Mouse (Mus musculus) heart, adult 2 months (tissue): ENCODE measurements around the gene Adgrg3. TPM values are rescaled to one million over a fixed set of nuclear protein-coding genes. Genes with fewer than 3 reads are reported as not detected.

Experiments used
- DNase-seq, 2 experiments: peaks; one replicate each; pipeline ENCODE4 v3.0.0; 2021
- H3K27ac ChIP-seq: fragments of 200-600 bp; 2 replicates; pipeline ENCODE4 v1.8.1; 2022
- H3K27me3 ChIP-seq: fragments of 200-500 bp; 2 replicates; pipeline ENCODE4 v1.6.1; 2012; ENCODE audit warnings: mild to moderate bottlenecking, low read length, inconsistent platforms, mixed read lengths; ENCODE audit not compliant: control insufficient read depth, insufficient read depth
- H3K36me3 ChIP-seq: fragments of 200-500 bp; 2 replicates; pipeline ENCODE4 v1.6.1; 2012; ENCODE audit warnings: low read length, inconsistent platforms; ENCODE audit not compliant: control insufficient read depth, insufficient read depth
- H3K4me1 ChIP-seq: fragments of 200-500 bp; 2 replicates; pipeline ENCODE4 v1.6.1; 2011; ENCODE audit warnings: low read length; ENCODE audit not compliant: control insufficient read depth, insufficient read depth
- H3K4me3 ChIP-seq: fragments of 200-600 bp; 2 replicates; pipeline ENCODE4 v1.8.1; 2022
- H3K79me2 ChIP-seq: fragments of 200-500 bp; replicated peaks from 2 replicates; pipeline ENCODE4 v1.6.1; 2012; ENCODE audit warnings: mild to moderate bottlenecking, inconsistent platforms, low read length, moderate library complexity, mixed read lengths; ENCODE audit not compliant: control insufficient read depth, insufficient read depth
- H3K9ac ChIP-seq: fragments of 200-500 bp; 2 replicates; pipeline ENCODE4 v1.6.1; 2012; ENCODE audit warnings: low read depth, mild to moderate bottlenecking, control low read depth, inconsistent platforms, low read length, mixed read lengths
- CTCF ChIP-seq: fragments of 200-600 bp; IDR thresholded peaks from 2 replicates; pipeline ENCODE4 v1.8.1; 2022; ENCODE audit warnings: antibody characterized with exemption, mild to moderate bottlenecking, moderate library complexity
- EP300 ChIP-seq: fragments of 200-500 bp; IDR thresholded peaks from 2 replicates; pipeline ENCODE4 v1.6.1; 2011; ENCODE audit warnings: low read depth, low read length, control low read depth; ENCODE audit not compliant: insufficient read depth
- POLR2A ChIP-seq: fragments of 200-500 bp; IDR thresholded peaks from 2 replicates; pipeline ENCODE4 v1.6.1; 2011; ENCODE audit warnings: mild to moderate bottlenecking, low read depth, low read length, control low read depth; ENCODE audit not compliant: insufficient read depth
- WGBS: fragments of 180-500 bp; shearing (Covaris S2); methylation state at CpG from one replicate; pipeline ENCODE4 v1.1.7; 2018; 5-methylcytosine and 5-hydroxymethylcytosine counted together
- intact Hi-C: fragments of 180-260 bp; cut with DNase I; formaldehyde crosslinking; loops from one replicate; pipeline ENCODE4 v1.15.1; 2025
- polyA plus RNA-seq: library from polyadenylated mRNA; depleted of rRNA; stranded (reverse); fragments of >200 nt; gene quantifications from 2 replicates; pipeline ENCODE4 v1.2.3, GENCODE M21; 2012
- total RNA-seq, 2 experiments: library from RNA; stranded (reverse); gene quantifications; 2 replicates each; pipeline ENCODE4 v1.2.3; 2021

The Adgrg3 gene
- total and polyA plus RNA-seq, 3 experiments: 1.3 to 4.3 (median 2.5) TPM

DNA sequence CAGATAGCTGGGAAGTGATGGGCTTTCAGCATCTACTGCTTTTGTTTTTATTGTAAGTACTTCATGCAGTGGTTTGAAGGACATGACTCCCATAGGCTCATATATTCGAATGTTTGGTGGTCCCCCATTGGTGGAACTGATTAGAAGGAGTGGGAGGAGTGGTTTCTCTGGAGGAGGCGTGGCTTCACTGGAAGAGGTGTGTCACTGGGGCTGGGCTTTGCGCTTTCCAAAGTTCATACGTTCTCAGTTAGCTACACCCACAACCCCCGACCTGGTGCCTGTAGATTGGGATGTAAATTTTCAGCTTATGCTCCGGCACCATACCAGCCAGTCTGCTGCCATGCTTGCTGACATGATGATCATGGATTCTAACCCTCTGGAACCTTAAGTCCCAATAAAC lies 36.9 kb downstream of the Adgrg3 start:
- WGBS: 51% methylated on average over 6 of the region's 6 CpGs
- DNase-seq: no peak
- Histone ChIP-seq H3K4me3 (no peak overlapping the region), H3K79me2 (no peaks in the 10 kb centered on the region), H3K4me1 (no peaks in the 10 kb centered on the region; the same call in 1 of the 2 replicates), H3K27me3 (no peaks in the 10 kb centered on the region; the same call in 1 of the 2 replicates), H3K9ac (no peak overlapping the region), H3K36me3 (no peaks in the 10 kb centered on the region), H3K27ac (no peak overlapping the region)
- intact Hi-C loops: no loop called here
- TF ChIP-seq EP300 (no peak), CTCF (no peak), POLR2A (no peak)

DNA sequence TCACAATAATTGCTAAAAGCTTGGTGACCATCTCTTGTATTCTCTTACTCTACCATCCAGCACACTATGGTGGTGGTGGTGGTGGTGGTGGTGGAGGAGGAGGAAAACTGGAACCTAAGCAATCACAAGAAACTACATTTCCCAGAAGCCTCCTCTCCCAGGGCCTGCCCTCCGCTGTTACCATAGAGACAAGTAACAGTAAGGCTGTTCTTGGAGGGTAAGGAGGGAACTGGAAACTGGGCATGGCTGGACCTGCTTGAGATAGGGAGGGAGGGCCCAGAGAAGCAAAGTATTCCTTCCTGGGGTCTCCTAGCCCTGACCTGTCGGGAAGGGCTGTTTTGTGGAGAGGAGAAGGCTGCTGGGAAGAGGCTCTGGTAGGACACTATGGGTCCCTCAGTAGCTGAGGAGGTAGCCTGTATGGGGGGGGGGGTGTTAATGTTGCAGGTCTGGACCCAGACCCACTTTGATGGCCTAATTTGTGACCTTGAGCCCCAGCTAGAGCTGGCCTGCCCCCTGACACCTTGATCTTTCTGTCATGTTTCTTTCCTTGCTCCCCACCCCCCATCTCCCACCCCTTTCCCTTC lies 37.5 kb downstream of the Adgrg3 start, which contains the start of gene Drc7:
Drc7 (plus strand) TSS at position 177 of the 584 bp plus-strand sequence.
- Histone ChIP-seq H3K79me2 (no peaks in the 10 kb centered on the region), H3K36me3 (no peaks in the 10 kb centered on the region), H3K27ac (no peak within 1 kb of the TSS), H3K4me3 (no peak within 1 kb of the TSS), H3K4me1 (peaks cover 1% of the 10 kb centered on the region), H3K9ac (no peak within 1 kb of the TSS), H3K27me3 (no peaks in the 10 kb centered on the region; the same call in 1 of the 2 replicates)
- no peak for DNase-seq
- TF ChIP-seq POLR2A (no peak), CTCF (no peak), EP300 (no peak)
- 28% methylated on average over 2 of the region's 2 CpGs for WGBS
- intact Hi-C loops: no loop called here

DNA sequence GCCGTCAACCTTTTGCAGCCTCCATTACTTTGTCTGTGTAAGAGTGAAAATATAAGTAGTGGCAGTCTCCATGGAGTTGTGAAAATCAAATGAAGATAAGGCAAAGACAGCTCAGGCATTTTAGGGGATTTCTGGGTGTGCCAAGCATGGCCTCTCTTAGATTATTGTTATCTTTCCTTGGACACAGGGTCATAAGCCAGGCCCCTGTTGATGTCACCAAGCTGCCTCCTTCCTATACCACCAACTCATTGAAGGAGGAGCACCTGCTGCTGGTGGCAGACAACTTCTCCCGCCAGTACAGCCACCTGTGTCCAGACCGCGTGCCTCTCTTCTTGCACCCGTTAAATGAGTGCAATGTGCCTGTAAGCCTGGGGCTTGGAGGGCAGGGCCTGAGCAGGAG lies 38.9 kb downstream of the Adgrg3 start:
- no peak overlapping the region for H3K4me3 ChIP-seq
- no peaks in the 10 kb centered on the region for H3K36me3 ChIP-seq
- H3K27me3 ChIP-seq: no peaks in the 10 kb centered on the region; the same call in 1 of the 2 replicates
- WGBS: 81% methylated on average over 5 of the region's 5 CpGs
- no peak for DNase-seq
- no peaks in the 10 kb centered on the region for H3K79me2 ChIP-seq
- no peak for TF ChIP-seq POLR2A
- no peak for TF ChIP-seq EP300
- TF ChIP-seq CTCF: no peak
- intact Hi-C loops: no loop called here
- no peak overlapping the region for H3K9ac ChIP-seq
- peaks cover 1% of the 10 kb centered on the region for H3K4me1 ChIP-seq
- H3K27ac ChIP-seq: no peak overlapping the region

DNA sequence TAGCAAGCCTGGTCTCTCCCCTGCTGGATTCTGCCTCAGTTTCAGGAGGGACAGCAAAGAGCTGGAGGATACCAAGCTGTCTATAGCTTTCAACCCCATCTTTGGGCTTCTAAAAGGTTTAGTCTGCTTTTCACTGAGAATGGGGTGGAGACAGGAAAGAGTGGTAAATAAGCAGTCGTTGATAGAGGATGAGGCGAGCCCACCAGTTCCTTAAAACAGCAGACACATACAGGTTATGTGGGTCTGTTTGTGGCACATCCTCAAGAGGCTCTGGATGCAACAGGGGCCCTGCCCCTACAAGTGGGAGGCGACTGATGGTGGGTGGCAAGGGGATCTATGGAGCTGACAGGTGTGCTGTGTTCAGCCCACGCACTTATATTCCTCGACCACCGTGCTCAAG lies 41.2 kb downstream of the Adgrg3 start:
- TF ChIP-seq EP300 (no peak), CTCF (no peak), POLR2A (no peak)

DNA sequence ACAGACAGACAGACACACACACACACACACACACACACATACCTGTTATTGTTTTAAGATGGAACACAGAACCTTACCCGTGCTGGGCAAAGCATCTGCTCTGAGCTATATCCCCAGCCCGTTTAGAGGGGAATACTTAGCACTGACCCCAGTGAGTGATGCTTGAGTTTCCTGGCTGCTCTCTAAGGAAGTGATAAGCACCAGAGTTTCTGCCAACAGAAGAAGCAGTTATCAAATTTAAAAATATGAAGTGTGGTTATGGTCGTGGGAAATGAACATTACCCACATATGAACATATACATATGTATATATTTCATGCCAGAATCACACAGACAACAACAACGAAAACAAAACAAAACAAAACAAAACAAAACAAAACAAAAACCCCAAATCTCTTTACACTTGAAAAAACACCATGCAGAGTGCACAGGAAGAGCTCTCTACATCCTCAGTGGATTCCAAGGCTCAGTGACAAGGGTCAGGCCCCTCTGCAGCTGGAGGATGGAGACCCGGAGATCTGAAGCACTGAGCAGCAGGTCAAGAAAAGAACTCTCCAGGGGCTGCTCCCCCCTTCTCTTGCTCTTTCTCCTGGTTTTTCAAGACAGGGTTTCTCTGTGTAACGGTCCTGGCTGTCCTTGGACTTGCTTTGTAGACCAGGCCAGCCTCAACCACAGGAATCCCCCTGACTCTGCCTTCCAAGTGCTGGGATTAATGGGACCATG lies 42.5 kb downstream of the Adgrg3 start:
- TF ChIP-seq CTCF (no peak), POLR2A (no peak), EP300 (no peak)
- Histone ChIP-seq H3K36me3 (no peaks in the 10 kb centered on the region), H3K4me1 (peaks cover 1% of the 10 kb centered on the region), H3K4me3 (no peak overlapping the region), H3K27ac (no peak overlapping the region), H3K79me2 (no peaks in the 10 kb centered on the region), H3K9ac (no peak overlapping the region), H3K27me3 (no peaks in the 10 kb centered on the region; the same call in 1 of the 2 replicates)
- intact Hi-C loops: no loop called here
- DNase-seq: no peak
- 20% methylated on average over 6 of the region's 6 CpGs for WGBS

More for the DNA sequence above, 41.2 kb downstream of the Adgrg3 start:
- Histone ChIP-seq H3K27ac (no peak overlapping the region), H3K27me3 (no peaks in the 10 kb centered on the region; the same call in 1 of the 2 replicates), H3K79me2 (no peaks in the 10 kb centered on the region), H3K36me3 (no peaks in the 10 kb centered on the region), H3K9ac (no peak overlapping the region), H3K4me1 (peaks cover 1% of the 10 kb centered on the region), H3K4me3 (no peak overlapping the region)
- no peak for DNase-seq
- intact Hi-C loops: no loop called here
- WGBS: 67% methylated on average over 6 of the region's 6 CpGs

DNA sequence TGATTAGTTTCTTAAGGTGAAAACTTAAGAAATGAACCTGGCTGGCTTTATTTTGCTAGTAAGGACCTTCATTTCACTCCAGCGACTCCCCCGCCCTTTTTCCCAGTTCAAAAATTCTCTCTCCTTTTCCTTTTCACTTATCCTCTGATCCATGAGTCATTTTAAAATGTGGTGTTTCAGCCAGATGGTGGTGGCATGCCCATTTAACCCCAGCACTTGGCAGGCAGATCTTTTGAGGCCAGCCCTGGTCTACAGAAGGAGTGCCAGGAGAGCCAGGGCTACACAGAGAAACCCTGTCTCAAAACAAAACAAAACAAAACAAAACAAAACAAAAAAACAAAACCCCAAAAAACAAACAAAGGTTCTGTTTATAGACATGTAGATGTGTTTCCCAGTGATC lies 47.0 kb downstream of the Adgrg3 start:
- Histone ChIP-seq H3K36me3 (no peaks in the 10 kb centered on the region), H3K79me2 (no peaks in the 10 kb centered on the region), H3K9ac (no peak overlapping the region), H3K4me3 (no peak overlapping the region), H3K27ac (no peak overlapping the region), H3K27me3 (no peaks in the 10 kb centered on the region), H3K4me1 (peaks cover under 1% of the 10 kb centered on the region)
- 85% methylated on average over 2 of the region's 2 CpGs for WGBS
- intact Hi-C loops: no loop called here
- DNase-seq: no peak
- TF ChIP-seq POLR2A (no peak), EP300 (no peak), CTCF (no peak)
